Mouse (Mus musculus): ENCODE results near the gene Zdhhc13.

Zdhhc13 gene

GRCm38 (mm10) chr7:48842353-48842752 lies 53.5 kb downstream of the Zdhhc13 start:
- DNase-seq (ENCODE audit: low spot score), result no peak

- DNase-seq (ENCODE audit: low spot score), result no peak
Observed at GRCm38 (mm10) chr7:48843541-48843940, 54.7 kb downstream of the Zdhhc13 start.

GRCm38 (mm10) chr7:48845213-48845973 lies 56.6 kb downstream of the Zdhhc13 start:
- DNase-seq (ENCODE audit: low spot score), result no peak

- DNase-seq (ENCODE audit: low spot score), result no peak
Observed at GRCm38 (mm10) chr7:48846755-48847154, 58.0 kb downstream of the Zdhhc13 start.

- DNase-seq (ENCODE audit: low spot score), result no peak
Observed at GRCm38 (mm10) chr7:48847820-48848650, 59.2 kb downstream of the Zdhhc13 start, which contains the start of gene Csrp3. Gene Csrp3 (minus strand): TSS chr7:48848033.

- no peak for DNase-seq (ENCODE audit: low spot score)
Observed at GRCm38 (mm10) chr7:48851529-48852104, 62.8 kb downstream of the Zdhhc13 start.

GRCm38 (mm10) chr7:48853496-48853895 lies 64.7 kb downstream of the Zdhhc13 start:
- DNase-seq (ENCODE audit: low spot score), result no peak

GRCm38 (mm10) chr7:48855461-48855860 lies 66.7 kb downstream of the Zdhhc13 start:
- DNase-seq (ENCODE audit: low spot score), result no peak

- DNase-seq (ENCODE audit: low spot score), result no peak
Observed at GRCm38 (mm10) chr7:48858257-48858656, 69.5 kb downstream of the Zdhhc13 start.

- DNase-seq (ENCODE audit: low spot score), result no peak
Observed at GRCm38 (mm10) chr7:48859362-48859761, 70.6 kb downstream of the Zdhhc13 start.

- no peak for DNase-seq (ENCODE audit: low spot score)
Observed at GRCm38 (mm10) chr7:48860948-48861347, 72.1 kb downstream of the Zdhhc13 start.

- no peak for DNase-seq (ENCODE audit: low spot score)
Observed at GRCm38 (mm10) chr7:48861796-48862195, 73.0 kb downstream of the Zdhhc13 start.

GRCm38 (mm10) chr7:48864199-48864598 lies 75.4 kb downstream of the Zdhhc13 start:
- DNase-seq (ENCODE audit: low spot score), result no peak

- no peak for DNase-seq (ENCODE audit: low spot score)
Observed at GRCm38 (mm10) chr7:48864671-48865458, 76.1 kb downstream of the Zdhhc13 start.

- DNase-seq (ENCODE audit: low spot score), result no peak
Observed at GRCm38 (mm10) chr7:48867576-48867975, 78.8 kb downstream of the Zdhhc13 start.

GRCm38 (mm10) chr7:48870144-48870543 lies 81.3 kb downstream of the Zdhhc13 start:
- DNase-seq (ENCODE audit: low spot score), result no peak

GRCm38 (mm10) chr7:48870579-48871180 lies 81.9 kb downstream of the Zdhhc13 start:
- no peak for DNase-seq (ENCODE audit: low spot score)

- no peak for DNase-seq (ENCODE audit: low spot score)
Observed at GRCm38 (mm10) chr7:48871292-48871691, 82.5 kb downstream of the Zdhhc13 start.

- no peak for DNase-seq (ENCODE audit: low spot score)
Observed at GRCm38 (mm10) chr7:48875096-48875495, 86.3 kb downstream of the Zdhhc13 start.

- DNase-seq (ENCODE audit: low spot score), result no peak
Observed at GRCm38 (mm10) chr7:48876526-48876925, 87.7 kb downstream of the Zdhhc13 start.
